Mouse (Mus musculus) kidney, adult 2 months (tissue): ENCODE results near the gene Cox11. TPM values are rescaled to one million over a fixed set of nuclear protein-coding genes. Genes with fewer than 3 reads are reported as not detected.

Source experiments
- DNase-seq: peaks from one replicate; pipeline ENCODE4 v3.0.0; 2021
- H3K27ac ChIP-seq: fragments of 200-500 bp; 2 replicates; pipeline ENCODE4 v1.5.1; 2012; ENCODE audit warnings: low read depth, low read length, control low read depth, inconsistent platforms; ENCODE audit not compliant: insufficient read depth
- H3K27me3 ChIP-seq: fragments of 200-500 bp; replicated peaks from 2 replicates; pipeline ENCODE4 v1.6.1; 2012; ENCODE audit warnings: mild to moderate bottlenecking, moderate library complexity, low read length, inconsistent platforms; ENCODE audit not compliant: control insufficient read depth, insufficient read depth
- H3K36me3 ChIP-seq: fragments of 200-500 bp; 2 replicates; pipeline ENCODE4 v1.6.1; 2012; ENCODE audit warnings: mild to moderate bottlenecking, moderate library complexity, low read length, inconsistent platforms; ENCODE audit not compliant: control insufficient read depth, insufficient read depth
- H3K4me1 ChIP-seq: fragments of 200-500 bp; 2 replicates; pipeline ENCODE4 v1.6.1; 2011; ENCODE audit warnings: low read length; ENCODE audit not compliant: control insufficient read depth, insufficient read depth
- H3K4me3 ChIP-seq: fragments of 200-500 bp; 2 replicates; pipeline ENCODE4 v1.5.1; 2011; ENCODE audit warnings: mild to moderate bottlenecking, low read depth, low read length, control low read depth; ENCODE audit not compliant: insufficient read depth
- CTCF ChIP-seq: fragments of 200-500 bp; conservative IDR thresholded peaks from 2 replicates; pipeline ENCODE4 v1.5.1; 2011; ENCODE audit warnings: low read depth, mild to moderate bottlenecking, control low read depth, low read length, moderate library complexity, mixed read lengths; ENCODE audit not compliant: insufficient read depth, insufficient read length
- POLR2A ChIP-seq: fragments of 200-500 bp; IDR thresholded peaks from one replicate; pipeline ENCODE4 v1.6.1; 2011; ENCODE audit warnings: low read depth, low read length, control low read depth
- WGBS: fragments of 180-500 bp; shearing (Covaris S2); methylation state at CpG from one replicate; pipeline ENCODE4 v1.1.7; 2018; 5-methylcytosine and 5-hydroxymethylcytosine counted together
- polyA plus RNA-seq: library from polyadenylated mRNA; depleted of rRNA; stranded (reverse); fragments of >200 nt; gene quantifications from 2 replicates; pipeline ENCODE4 v1.2.3, GENCODE M21; 2012

Cox11 gene
- polyA plus RNA-seq, 1 experiment = 13.6 TPM

GRCm38 (mm10) chr11:90622044-90622443 lies 15.9 kb upstream of the Cox11 start:
- WGBS = 60% methylated on average over 12 of the region's 12 CpGs
- Histone ChIP-seq H3K4me3 (no peak overlapping the region), H3K4me1 (peaks cover 2% of the 10 kb centered on the region; the same call in 1 of the 2 replicates), H3K27me3 (no peaks in the 10 kb centered on the region), H3K27ac (no peak overlapping the region), H3K36me3 (no peaks in the 10 kb centered on the region)
- TF ChIP-seq POLR2A = no peak
- TF ChIP-seq CTCF = no peak
- DNase-seq = no peak

GRCm38 (mm10) chr11:90622500-90622899 lies 15.5 kb upstream of the Cox11 start:
- Histone ChIP-seq H3K27ac (no peak overlapping the region), H3K4me1 (peaks cover 4% of the 10 kb centered on the region), H3K36me3 (no peaks in the 10 kb centered on the region), H3K4me3 (no peak overlapping the region), H3K27me3 (no peaks in the 10 kb centered on the region)
- TF ChIP-seq CTCF (no peak), POLR2A (no peak)
- 67% methylated on average over 7 of the region's 7 CpGs for WGBS
- DNase-seq = no peak

- Histone ChIP-seq H3K27ac (no peak overlapping the region), H3K36me3 (no peaks in the 10 kb centered on the region), H3K4me3 (no peak overlapping the region), H3K27me3 (no peaks in the 10 kb centered on the region), H3K4me1 (peaks cover 6% of the 10 kb centered on the region)
- TF ChIP-seq CTCF (peak; percentile 53), POLR2A (no peak)
- 53% methylated on average over 6 of the region's 6 CpGs for WGBS
- peak; percentile 52 for DNase-seq
Observed at GRCm38 (mm10) chr11:90623477-90623876, 14.5 kb upstream of the Cox11 start.

- 74% methylated on average over 1 of the region's 1 CpGs for whole genome bisulfite sequencing
- DNase-seq = no peak
- Histone ChIP-seq H3K4me1 (peaks cover 6% of the 10 kb centered on the region), H3K27me3 (no peaks in the 10 kb centered on the region), H3K36me3 (no peaks in the 10 kb centered on the region), H3K27ac (no peak overlapping the region), H3K4me3 (no peak overlapping the region)
- TF ChIP-seq POLR2A = no peak
- no peak for TF ChIP-seq CTCF
Observed at GRCm38 (mm10) chr11:90625174-90625573, 12.8 kb upstream of the Cox11 start.

GRCm38 (mm10) chr11:90627751-90628150 lies 10.2 kb upstream of the Cox11 start:
- Histone ChIP-seq H3K4me1 (peaks cover 9% of the 10 kb centered on the region), H3K36me3 (no peaks in the 10 kb centered on the region), H3K27me3 (no peaks in the 10 kb centered on the region), H3K27ac (peak overlapping the region; percentile 78; the same call in 1 of the 2 replicates), H3K4me3 (no peak overlapping the region)
- TF ChIP-seq CTCF (no peak), POLR2A (no peak)
- WGBS = 39% methylated on average over 1 of the region's 1 CpGs
- DNase-seq = peak; percentile 81

GRCm38 (mm10) chr11:90632480-90632879 lies 5.5 kb upstream of the Cox11 start:
- Histone ChIP-seq H3K4me1 (peaks cover 19% of the 10 kb centered on the region), H3K27ac (no peak overlapping the region), H3K27me3 (no peaks in the 10 kb centered on the region), H3K36me3 (no peaks in the 10 kb centered on the region), H3K4me3 (no peak overlapping the region)
- WGBS = 34% methylated on average over 2 of the region's 2 CpGs
- DNase-seq = peak; percentile 68
- TF ChIP-seq CTCF (no peak), POLR2A (no peak)

- no peak overlapping the region for H3K4me3 ChIP-seq
- TF ChIP-seq POLR2A (no peak), CTCF (no peak)
- peak overlapping the region; percentile 97 for H3K27ac ChIP-seq
- H3K4me1 ChIP-seq = peaks cover 17% of the 10 kb centered on the region; the same call in 1 of the 2 replicates
- peak; percentile 58 for DNase-seq
- no peaks in the 10 kb centered on the region for H3K27me3 ChIP-seq
- H3K36me3 ChIP-seq = no peaks in the 10 kb centered on the region
- WGBS = 43% methylated on average over 3 of the region's 3 CpGs
Observed at GRCm38 (mm10) chr11:90634661-90635060, 3.3 kb upstream of the Cox11 start.

- Histone ChIP-seq H3K4me3 (peak overlapping the region; percentile 85), H3K4me1 (peaks cover 9% of the 10 kb centered on the region; the same call in 1 of the 2 replicates), H3K27ac (peak overlapping the region; percentile 82), H3K27me3 (no peaks in the 10 kb centered on the region), H3K36me3 (no peaks in the 10 kb centered on the region)
- TF ChIP-seq CTCF = no peak
- no peak for TF ChIP-seq POLR2A
- WGBS = 1% methylated on average over 54 of the region's 54 CpGs
- peak; percentile 61 for DNase-seq
Observed at GRCm38 (mm10) chr11:90638312-90638830, 398 bp downstream of the Cox11 start.
